Mouse (Mus musculus): ENCODE measurements around the gene Fam241b.

Gene Fam241b

DNA sequence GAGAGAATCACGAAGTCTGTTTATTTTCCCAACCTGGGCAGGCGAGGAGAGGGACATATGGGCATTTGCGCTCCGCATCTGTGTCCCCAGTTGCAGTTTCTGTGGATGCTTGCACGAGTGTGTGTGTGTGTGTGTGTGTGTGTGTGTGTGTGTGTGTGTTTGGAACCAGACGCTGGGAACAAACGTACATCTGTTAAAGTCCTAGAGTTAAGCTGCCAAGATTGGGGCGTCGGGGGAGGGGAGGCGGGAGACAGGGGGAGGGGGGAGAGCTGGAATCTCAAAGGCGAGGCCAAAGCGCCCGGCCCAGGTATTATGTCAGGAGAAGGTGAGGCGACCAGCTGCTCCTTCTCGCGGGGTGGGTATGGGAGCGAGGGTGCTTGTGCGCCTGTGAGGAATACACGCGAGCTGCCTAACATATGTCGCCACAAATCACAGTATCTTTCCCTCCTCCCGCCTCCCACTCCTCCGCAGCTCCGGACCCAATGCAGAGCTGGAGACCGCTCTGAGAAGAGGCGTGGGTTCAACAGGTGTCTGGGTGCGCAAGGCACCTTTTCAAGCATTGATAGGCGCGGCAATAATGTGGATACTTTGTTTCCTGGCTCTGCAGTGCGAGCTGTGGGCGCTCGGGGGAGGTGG, 15.3 kb downstream of the Fam241b start:
- peak; percentile 32 for DNase-seq (ENCODE audit: low read depth, low spot score)

DNA sequence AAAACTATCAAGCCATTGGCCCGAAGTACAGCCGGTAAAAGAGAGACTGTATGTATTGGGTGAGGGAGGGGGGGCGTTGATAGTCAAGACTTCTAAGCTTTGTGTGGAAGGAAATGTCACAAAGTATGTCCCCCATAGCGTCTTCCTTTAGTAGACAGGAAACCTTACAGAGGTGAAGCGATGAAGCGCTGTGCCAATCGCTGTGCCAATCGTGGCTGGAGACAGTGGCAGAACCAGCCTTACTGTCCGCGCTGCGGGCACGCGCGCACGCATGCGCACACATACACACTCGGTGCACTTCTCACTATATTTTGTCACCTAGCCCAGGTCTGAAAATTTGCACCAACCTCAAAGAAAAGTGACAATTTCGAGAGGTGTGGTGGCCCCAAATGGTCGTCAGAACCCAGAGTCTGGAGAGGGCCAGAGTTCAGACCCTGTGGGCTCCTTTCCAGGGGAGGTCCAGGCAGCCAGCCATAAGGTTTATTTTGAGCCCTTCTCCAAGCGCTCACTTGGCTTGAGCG, 15.9 kb downstream of the Fam241b start:
- no peak for DNase-seq (ENCODE audit: low read depth, low spot score)

DNA sequence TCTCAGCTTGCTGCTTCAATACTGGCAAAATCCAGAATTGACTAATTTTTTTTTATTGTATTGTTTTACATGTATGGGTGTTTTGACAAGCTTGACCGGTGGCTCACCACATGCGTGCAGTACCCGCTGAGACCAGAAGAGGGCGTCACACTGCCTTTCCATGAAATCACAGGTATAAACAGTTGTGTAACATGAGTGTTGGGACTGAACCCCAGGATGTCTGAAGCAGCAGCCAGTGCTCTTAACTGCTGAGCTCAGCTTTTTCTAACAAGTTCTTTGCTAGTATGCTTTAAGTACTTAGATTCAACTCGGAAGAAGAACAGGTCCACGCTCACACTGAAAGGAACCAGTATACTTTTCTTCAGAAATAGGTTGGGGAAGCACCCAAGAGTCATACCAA, 16.6 kb downstream of the Fam241b start:
- peak; percentile 69 for DNase-seq (ENCODE audit: low read depth, low spot score)

DNA sequence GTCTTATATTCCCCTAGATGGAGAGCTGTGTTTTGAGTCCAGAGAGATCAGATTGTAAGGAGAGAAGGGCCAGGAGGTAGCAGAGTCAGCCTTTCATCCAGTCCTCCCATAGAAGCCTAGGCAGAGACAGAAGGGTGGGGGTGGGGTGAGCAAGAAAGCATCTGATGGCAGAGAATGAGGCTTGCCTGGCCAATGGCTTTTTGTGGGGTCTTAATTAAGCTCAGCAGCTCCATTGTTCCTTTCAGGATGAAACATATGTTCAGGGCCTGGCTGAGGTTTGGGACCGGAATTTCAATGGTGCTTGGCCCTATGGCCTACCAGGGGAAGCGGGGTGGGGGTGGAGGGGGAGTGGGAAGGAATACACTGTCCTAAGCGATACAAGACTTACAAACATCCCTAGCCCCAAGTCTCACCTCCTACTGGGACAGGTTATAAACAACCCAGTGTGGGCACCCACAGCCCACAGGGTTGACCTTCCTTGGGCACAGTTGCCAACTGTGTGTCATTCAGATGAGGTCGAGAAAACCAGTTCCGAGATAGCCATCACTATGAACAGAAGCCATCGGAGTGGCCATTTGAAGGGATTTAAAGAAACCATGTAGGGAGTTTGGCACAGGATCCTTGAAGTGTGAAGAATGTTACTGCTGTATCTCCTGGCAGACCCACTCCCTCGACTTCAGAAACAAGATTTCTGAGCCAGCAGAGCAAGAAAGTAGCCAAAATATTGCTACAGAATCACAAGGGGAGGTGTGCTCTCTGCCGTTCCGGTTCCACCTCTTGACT, 29.7 kb downstream of the Fam241b start:
- no peak for DNase-seq (ENCODE audit: low read depth, low spot score)

DNA sequence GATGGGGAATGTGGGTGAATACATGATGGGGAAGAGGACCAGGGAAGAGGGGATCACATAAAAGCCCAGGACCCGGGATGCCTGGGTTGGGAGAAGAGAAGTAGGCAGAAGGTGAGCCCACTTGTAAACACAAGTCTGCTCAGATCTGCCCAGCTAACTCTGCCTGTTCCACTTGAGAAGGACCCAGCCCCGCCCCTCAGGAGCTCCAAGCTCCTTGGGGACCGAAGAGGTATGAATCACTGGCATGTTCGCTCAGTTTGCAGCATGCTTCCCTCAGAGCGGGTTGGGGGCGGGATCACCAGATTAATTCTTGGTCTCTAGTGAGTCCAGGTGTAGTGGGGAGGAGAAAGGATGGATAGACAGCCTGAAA, 32.5 kb downstream of the Fam241b start:
- DNase-seq (ENCODE audit: low read depth, low spot score) = peak; percentile 56

DNA sequence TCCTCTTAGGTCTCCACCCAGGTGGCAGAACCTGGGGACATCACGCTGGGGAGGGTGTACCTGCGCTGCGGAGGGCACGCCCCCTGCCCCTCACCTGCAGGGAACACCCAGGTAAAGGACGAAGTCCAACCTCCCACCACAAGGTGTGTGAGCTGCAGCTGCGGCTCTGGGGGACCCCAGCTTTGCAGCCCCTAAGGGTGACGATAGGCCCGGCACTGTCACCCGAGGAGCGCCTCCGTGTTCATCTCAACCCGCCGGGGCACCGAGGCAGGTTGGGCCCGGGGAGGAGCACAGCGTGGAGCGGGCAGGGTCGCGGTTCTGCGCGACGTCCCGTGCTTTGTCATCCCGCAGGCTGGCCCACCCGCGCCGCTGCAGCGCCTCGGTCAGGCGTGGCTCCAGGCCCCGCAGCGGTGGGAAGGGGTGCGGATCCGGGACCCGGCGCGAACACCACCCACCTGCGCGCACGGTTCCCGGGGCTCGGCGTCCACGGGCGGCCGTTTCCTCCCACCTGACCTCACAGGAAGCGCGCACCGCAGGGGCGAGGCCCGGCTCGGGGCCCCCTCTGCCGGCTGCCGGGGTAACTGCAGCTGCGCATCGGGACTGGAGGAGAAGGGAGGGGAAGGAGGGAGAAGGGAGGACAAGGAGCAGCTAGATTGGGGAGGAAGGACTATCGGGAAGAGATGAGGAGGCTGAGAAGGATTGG, 33.1 kb downstream of the Fam241b start:
- DNase-seq (ENCODE audit: low read depth, low spot score) = peak; percentile 89

DNA sequence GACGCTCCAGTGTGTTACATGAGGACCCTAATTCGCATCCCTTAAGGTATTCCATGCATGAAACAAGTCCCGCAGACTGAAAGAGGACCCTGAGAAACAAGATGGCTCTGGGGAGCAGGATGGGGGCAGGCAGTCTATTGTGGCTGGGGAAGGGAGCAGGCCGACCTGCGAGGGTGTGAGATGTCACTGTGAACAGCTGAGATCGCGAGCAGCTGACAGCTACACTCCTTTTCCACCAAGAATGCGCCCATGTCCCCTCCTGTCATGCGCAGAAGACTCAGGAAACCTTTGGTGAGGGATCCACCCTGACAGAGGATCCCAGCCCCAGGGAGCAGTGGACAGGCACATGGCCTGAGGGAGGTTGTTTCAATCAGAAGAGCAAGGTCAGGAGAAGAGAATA, 36.7 kb downstream of the Fam241b start:
- DNase-seq (ENCODE audit: low read depth, low spot score) = peak; percentile 28

DNA sequence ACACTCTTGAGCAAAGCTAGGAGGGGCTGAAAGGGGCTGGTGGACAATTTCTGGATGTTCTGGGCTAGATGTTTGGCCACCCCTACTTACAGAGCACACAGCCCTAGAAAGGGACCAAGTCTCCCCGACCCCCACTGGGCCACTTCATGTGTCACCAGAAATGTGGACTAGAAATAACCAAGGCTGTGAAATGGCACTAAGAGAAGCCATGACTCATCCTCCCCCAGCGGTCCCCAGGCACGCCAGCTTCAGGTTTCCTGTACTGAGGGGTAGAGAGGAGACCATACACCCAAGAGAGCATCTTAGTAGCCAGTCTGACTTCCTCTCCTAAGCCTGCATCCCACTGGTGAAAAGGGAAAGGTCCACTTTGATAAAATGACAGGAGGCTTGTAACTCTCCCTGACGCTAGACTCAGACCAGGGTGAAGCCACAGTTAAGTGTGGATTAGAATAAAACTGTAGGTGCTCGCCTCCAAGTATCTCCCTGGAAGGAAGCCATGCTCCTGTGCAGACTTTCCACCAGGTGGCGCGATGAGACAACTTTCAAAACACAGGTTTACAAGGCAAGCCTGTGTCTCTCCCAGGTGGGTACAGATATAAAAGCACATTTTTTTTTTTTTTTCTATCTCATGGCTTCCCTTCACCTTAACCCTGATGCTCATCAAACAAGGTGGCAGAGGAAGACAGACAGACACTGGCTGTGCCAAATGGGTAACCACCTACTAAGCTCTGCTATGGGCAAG, 38.7 kb downstream of the Fam241b start:
- peak; percentile 77 for DNase-seq (ENCODE audit: low read depth, low spot score)

DNA sequence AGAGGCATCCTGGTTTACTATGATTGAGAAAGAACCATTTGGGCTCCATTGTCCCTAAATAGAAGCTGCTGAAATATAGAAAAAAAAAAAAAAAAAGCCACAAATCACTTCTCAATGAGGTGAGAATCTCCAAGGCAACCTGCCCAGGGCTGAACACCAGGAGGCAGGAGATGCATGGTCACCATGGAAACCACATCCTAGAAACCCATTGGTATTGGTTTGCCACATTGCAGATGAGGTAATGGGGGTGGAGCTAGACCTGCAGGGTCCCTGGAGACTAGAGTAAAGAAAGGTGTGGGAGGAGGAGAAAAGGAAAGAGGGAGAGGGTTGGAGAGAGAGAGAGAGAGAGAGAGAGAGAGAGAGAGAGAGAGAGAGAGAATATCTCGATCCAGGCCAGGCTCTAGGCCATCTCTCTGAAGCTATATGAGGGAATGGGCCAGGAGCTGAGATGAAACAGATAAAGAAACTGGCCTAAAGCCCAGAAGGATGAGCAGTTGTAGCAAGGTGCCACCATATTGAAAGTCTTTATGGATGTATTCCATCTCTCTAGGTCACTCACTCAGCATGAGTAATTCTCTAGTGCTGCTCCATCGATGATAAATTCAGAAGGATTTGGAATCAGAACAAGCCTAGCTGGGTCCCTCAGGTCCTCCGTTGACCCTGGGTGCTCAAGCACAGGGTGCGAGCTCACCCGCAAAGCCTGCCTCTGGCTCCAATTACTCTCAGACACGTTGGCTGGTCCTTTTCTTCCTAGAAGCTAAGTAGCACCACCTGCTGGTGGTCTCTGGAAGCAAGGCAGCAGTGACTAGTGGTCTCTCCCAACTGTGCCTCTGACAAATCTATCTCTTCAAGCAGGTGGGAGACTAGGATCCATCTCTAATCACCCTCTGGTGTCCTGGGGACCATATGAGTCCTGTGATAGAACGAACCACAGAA, 41.9 kb downstream of the Fam241b start:
- DNase-seq (ENCODE audit: low read depth, low spot score) = peak; percentile 84

DNA sequence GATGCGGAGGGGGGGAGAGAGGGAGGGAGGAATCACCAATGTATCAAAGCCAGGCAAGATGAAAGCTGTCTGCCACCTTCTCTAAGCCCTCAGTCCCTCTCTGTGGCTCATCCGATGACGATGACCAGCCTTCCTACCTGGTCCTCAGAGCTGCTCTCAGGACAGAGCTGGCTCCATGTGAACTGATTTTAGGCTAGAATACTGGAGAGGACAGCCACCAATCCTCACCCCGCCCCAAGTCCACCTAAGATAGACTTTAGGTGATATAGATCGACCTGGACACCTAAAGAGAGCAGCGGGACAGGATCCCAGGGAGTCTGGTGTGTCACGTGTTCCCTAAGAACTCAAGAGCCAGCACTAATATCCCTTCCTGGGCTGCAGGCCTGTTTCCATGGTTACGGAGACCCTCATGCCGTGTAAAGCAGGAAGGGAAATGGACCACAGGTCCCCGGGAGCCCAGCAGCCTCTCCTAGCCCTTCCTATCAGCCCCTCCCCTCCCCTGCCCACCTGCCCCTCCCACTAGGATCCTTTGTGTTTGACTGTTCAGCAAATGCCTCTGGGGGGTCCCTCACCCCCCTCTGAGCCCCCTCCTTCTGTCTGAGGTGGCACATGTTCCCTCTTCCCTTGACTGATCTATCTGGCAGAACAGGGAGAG, 43.8 kb downstream of the Fam241b start:
- no peak for DNase-seq (ENCODE audit: low read depth, low spot score)

DNA sequence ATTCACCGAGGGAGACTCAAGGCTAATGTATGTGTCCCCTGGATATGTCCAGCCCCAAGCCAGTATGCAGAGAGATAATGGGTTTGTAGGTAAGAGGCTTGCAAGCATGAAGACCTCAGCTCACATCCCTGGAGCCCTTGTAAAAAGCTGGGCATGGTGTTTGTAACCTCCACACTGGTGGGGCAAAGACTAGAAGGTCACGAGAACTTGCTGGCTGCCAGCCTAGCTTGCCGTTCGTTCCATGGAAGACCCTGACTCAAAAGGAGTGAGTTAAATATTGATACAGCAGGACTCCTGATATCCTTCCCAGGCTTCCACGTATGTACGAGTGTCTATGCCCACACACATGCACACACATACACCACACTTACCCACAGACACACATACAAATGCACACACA, 49.3 kb downstream of the Fam241b start:
- no peak for DNase-seq (ENCODE audit: low read depth, low spot score)

DNA sequence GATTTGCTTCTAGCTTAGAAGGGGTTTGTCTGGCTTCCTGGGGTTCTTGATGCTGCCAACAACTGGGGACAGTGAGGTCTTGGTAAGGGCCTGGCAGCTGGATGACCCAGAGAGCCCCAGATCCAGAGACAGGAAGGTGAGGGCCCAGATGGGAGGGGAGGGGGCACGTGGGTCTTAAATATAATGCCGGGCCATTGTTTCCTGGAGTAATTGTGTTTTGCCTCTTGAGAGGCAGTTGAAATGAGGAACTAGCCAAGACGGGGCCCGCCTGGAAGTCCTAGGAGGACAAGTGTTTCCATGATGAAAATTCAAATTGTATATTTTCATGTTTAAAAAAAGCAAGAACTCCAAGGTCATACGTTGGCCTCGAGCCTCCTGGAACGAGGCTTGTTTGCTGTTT, 49.8 kb downstream of the Fam241b start:
- DNase-seq (ENCODE audit: low read depth, low spot score) = no peak

DNA sequence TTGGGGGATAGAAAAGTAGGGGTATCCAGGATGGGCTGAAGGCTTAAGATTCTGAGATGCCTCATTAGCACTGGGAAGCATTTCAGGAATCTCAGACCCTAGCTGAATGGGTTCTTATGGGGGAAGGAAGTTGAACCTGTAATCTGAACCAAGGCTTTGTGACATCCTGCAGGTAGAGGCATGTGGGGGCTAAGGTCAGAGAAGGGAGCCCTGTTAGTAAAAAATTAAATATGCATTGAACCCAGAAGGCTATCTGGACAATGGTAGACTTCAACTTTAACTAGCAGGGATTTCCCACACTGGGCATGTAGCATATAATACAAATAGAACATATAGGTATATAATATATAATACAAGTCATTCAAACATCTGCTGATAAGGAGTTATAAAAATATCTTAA, 54.2 kb downstream of the Fam241b start:
- DNase-seq (ENCODE audit: low read depth, low spot score) = no peak

DNA sequence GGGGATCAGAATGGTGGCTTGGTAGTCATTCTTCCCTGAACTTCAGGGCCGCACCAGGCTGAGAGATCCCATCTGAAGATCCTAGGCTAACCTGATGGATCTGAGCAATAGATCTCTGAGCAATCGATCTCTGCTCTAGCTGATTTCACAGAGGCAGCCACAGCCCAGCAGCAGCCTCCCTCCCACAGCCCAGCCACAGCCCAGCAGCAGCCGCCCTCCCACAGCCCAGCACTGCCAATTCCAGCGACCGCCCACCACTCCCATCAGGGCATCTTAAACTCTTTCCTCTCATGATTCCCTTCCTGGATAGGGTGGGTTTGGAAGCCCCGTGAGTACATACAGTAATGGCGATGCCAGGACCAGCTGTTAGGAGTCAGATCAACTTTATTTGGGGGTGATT, 54.6 kb downstream of the Fam241b start:
- DNase-seq (ENCODE audit: low read depth, low spot score) = no peak

DNA sequence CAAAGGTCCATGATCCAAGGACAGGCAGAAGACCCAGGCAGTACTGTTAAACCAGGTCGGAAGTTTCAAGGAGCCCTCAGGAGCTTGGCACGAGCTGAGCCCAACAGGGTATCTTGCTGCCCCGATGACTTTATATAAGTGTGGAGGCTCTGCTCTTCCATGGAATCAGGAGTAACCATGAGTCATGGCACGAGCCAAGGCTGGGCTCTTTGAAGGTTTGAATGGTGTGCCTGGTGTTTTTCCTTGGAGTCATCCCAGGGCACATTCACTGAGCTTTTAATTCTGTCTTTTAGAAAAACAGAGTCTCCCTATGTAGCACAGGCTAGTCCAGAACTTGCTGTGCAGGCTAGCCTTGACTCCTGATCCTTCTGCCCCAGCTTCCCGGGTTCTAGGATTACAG, 55.3 kb downstream of the Fam241b start:
- DNase-seq (ENCODE audit: low read depth, low spot score) = no peak

DNA sequence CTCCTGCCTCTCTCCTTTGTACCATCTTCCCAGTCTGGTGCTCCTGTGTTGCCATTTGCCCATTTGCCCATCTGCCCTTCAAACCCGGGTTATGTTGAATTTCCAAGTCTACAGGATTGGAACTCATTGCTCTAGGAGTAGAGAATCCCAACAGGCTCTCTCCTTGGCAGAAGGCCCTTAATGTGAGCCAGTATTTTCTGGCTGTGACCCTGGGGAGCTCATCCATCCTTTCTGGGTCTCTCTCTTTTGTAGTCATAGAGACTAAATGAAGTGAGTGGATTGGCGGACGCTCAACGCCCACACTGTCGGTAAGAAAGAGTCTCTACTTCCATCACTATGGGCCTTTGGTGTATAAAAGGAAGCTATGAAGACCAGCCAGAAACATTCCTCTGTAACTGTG, 56.9 kb downstream of the Fam241b start:
- no peak for DNase-seq (ENCODE audit: low read depth, low spot score)

DNA sequence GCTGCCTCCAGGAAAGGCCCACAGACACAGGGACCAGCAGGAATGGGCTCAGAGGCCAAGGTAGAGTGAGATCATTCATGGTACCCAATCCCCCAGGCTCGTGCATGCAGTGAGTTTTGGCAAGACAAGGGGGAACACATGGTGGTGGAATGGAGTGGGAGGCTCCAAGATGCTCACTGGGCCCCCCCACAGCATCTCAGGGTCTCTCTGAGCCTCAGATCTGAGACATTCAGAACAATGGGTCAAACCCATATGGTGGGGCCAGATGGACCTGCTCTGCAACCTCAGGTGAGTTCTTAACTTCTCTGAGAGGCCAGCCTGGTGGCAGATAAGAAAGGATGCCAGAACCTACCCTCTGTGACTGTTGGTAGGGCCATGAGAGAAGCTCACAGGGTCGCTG, 57.7 kb downstream of the Fam241b start:
- DNase-seq (ENCODE audit: low read depth, low spot score) = no peak

DNA sequence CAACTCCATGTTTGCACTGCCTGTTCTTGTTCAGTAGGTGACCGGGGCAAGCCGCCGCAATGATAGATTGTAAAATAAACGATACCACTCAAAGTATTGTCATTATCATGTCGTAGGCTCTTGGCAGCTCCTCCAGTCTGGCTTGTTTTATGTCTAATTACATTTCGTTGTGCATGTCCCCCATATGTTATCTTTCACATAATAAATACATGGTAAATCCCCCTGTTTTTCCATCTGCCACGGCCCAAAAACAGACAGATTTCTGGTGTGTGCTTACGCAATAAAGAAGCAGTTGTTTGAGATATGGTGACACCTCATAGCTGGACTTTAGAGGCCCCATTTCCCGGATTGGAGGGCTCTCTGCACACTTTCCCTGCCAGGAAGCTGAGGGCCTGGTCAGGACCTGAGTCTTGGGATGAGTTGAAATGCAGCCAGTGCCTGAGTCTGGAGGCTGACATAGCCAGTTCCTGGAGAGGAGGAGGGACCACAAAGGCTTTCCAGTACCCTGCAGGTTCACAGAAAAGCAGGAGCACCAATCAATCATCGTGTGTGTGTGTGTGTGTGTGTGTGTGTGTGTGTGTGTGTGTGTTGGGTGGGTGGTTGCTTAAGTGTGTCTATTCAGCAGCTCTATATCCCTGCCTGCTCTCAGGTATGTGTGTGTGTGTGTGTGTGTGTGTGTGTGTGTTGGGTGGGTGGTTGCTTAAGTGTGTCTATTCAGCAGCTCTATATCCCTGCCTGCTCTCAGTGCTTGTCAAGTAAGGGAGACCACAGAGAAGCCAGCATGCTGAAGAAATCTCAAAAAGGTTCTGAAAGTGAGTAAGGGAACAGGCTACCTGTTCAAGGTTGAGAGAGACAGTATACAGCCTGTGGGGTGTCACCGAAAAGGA, 67.2 kb downstream of the Fam241b start:
- no peak for DNase-seq (ENCODE audit: low read depth, low spot score)

DNA sequence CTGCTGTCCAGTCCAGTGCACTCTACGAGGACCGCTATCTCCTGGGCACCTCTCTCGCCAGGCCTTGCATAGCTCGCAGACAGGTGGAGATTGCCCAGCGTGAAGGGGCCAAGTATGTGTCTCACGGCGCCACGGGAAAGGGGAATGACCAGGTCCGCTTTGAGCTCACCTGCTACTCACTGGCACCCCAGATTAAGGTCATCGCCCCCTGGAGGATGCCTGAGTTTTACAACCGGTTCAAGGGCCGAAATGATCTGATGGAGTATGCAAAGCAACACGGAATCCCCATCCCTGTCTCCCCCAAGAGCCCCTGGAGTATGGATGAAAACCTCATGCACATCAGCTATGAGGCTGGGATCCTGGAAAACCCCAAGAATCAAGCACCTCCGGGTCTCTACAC, 72.4 kb downstream of the Fam241b start:
- peak; percentile 53 for DNase-seq (ENCODE audit: low read depth, low spot score)

Data from ZHBTc4 (cell line).